Mouse (Mus musculus) embryo, embryonic 11.5 days (tissue): Measurements from ENCODE around the gene Haus3.

Experiments
- DNase-seq: peaks from one replicate; pipeline ENCODE4 v3.0.0-alpha.2; 2012; ENCODE audit warnings: low read depth, low spot score

Haus3 gene

GRCm38 (mm10) chr5:34186961-34187391, 17.6 kb upstream of the Haus3 start:
- DNase-seq, result no peak

GRCm38 (mm10) chr5:34186391-34186790, 17.1 kb upstream of the Haus3 start:
- DNase-seq, result no peak

- DNase-seq, result no peak
These were observed 16.5 kb upstream of the Haus3 start for GRCm38 (mm10) chr5:34185791-34186190.

GRCm38 (mm10) chr5:34185051-34185580, 15.8 kb upstream of the Haus3 start:
- no peak for DNase-seq

- no peak for DNase-seq
These were observed 14.6 kb upstream of the Haus3 start for GRCm38 (mm10) chr5:34183976-34184375.

GRCm38 (mm10) chr5:34183156-34183880, 14.0 kb upstream of the Haus3 start:
- DNase-seq, result no peak

GRCm38 (mm10) chr5:34182486-34182885, 13.2 kb upstream of the Haus3 start:
- DNase-seq, result no peak

GRCm38 (mm10) chr5:34177821-34178220, 8.5 kb upstream of the Haus3 start:
- no peak for DNase-seq

- no peak for DNase-seq
These were observed 7.8 kb upstream of the Haus3 start for GRCm38 (mm10) chr5:34177091-34177490.

GRCm38 (mm10) chr5:34176691-34177090, 7.4 kb upstream of the Haus3 start:
- no peak for DNase-seq

GRCm38 (mm10) chr5:34175403-34175694, 6.0 kb upstream of the Haus3 start:
- DNase-seq, result no peak

- DNase-seq, result no peak
These were observed 5.4 kb upstream of the Haus3 start for GRCm38 (mm10) chr5:34174550-34175402.

- DNase-seq, result no peak
These were observed 4.7 kb upstream of the Haus3 start for GRCm38 (mm10) chr5:34174021-34174420.

GRCm38 (mm10) chr5:34170726-34171125, 1.4 kb upstream of the Haus3 start:
- no peak for DNase-seq

- no peak for DNase-seq
These were observed 627 bp upstream of the Haus3 start for GRCm38 (mm10) chr5:34169954-34170353.

- no peak for DNase-seq
These were observed 1.5 kb downstream of the Haus3 start for GRCm38 (mm10) chr5:34167857-34168256.

GRCm38 (mm10) chr5:34165793-34166192, 3.5 kb downstream of the Haus3 start:
- DNase-seq, result no peak

- DNase-seq, result no peak
These were observed 20.9 kb downstream of the Haus3 start for GRCm38 (mm10) chr5:34148476-34148875.

- no peak for DNase-seq
These were observed 21.8 kb downstream of the Haus3 start for GRCm38 (mm10) chr5:34147554-34147953.

- no peak for DNase-seq
These were observed 29.6 kb downstream of the Haus3 start for GRCm38 (mm10) chr5:34139751-34140150.

- DNase-seq, result no peak
These were observed 36.6 kb downstream of the Haus3 start for GRCm38 (mm10) chr5:34132731-34133130.

GRCm38 (mm10) chr5:34124131-34124530, 45.2 kb downstream of the Haus3 start:
- no peak for DNase-seq
